Comparison of ENCODE assay signal across 8 mouse cellular contexts in genomic region chr2:136148999-136149398, GRCm38 (mm10).
DNase-seq lines count a peak whose midpoint lies in the region; ATAC-seq and TF ChIP-seq lines count a peak whose summit lies in the region.

No protein-coding gene starts in this region.

- WGBS in hindbrain, postnatal 0 days: 2% methylated on average over 6 of the region's 6 CpGs

- H3K4me3 ChIP-seq in hindbrain, postnatal 0 days (ENCODE audit: low read length): no peak overlapping the region

- no peak overlapping the region for H3K27ac ChIP-seq in hindbrain, postnatal 0 days

- no peaks in the 10 kb centered on the region for H3K9me3 ChIP-seq in hindbrain, postnatal 0 days (ENCODE audit: low read length)

- H3K9ac ChIP-seq in hindbrain, postnatal 0 days (replicated peaks; ENCODE audit: low read length): no peak overlapping the region

- H3K36me3 ChIP-seq in hindbrain, postnatal 0 days (ENCODE audit: insufficient read depth, low read length): no peaks in the 10 kb centered on the region

- DNase-seq in R1 (ENCODE audit: low read depth, low spot score): peak; percentile 86
- DNase-seq in cerebellum, adult 9-11 months: peak; percentile 83
- DNase-seq in frontal cortex, postnatal 25 days (ENCODE audit: low spot score in 2 of 2): peak; percentile 69 to 74
- peak; percentile 95 for DNase-seq in hindbrain, postnatal 0 days (ENCODE audit: low spot score)
- DNase-seq in left cerebral cortex, adult 11 months (ENCODE audit: low spot score): peak; percentile 59
- peak; percentile 83 to 92 for DNase-seq in right cerebral cortex, adult 2 months (ENCODE audit: low spot score in 2 of 2)
- DNase-seq in urinary bladder, postnatal 36 days (ENCODE audit: low spot score in 2 of 2): peak; percentile 53 to 55

- H3K27me3 ChIP-seq in hindbrain, postnatal 0 days (ENCODE audit: insufficient read depth, low read length): no peaks in the 10 kb centered on the region

- H3K4me2 ChIP-seq in hindbrain, postnatal 0 days (ENCODE audit: low read depth, low read length): peak overlapping the region; percentile 39

- peak; percentile 84 for ATAC-seq in hindbrain, postnatal 0 days
- peak; percentile 90 for ATAC-seq in megakaryocyte, adult 5-6 weeks (ENCODE audit: poor library complexity, severe bottlenecking)

- H3K4me1 ChIP-seq in hindbrain, postnatal 0 days (ENCODE audit: insufficient read depth, low read length): no peaks in the 10 kb centered on the region

- peak; percentile 99 for TF ChIP-seq CTCF in hindbrain, postnatal 0 days (IDR thresholded peaks at IDR 0.05; ENCODE audit: low read depth)
